Mouse (Mus musculus) midbrain, embryonic 14.5 days (tissue): ENCODE measurements around the gene Gfer. TPM values are rescaled to one million over a fixed set of nuclear protein-coding genes. Genes with fewer than 3 reads are reported as not detected.

Experiments
- ATAC-seq: fragments of 200-750 bp; cut with Nextera tagmentation; 2 replicates; pipeline ENCODE4 v1.8.0; 2017; ENCODE audit warnings: moderate number of reproducible peaks, moderate library complexity; ENCODE audit not compliant: low FRiP score, low TSS enrichment
- DNase-seq: peaks from one replicate; pipeline ENCODE4 v3.0.0-alpha.2; 2015
- H3K27ac ChIP-seq: fragments of 300-500 bp; sonication (generic); replicated peaks from 2 replicates; pipeline ENCODE4 v1.5.1; 2014; ENCODE audit warnings: mild to moderate bottlenecking, low read depth, low read length, moderate library complexity
- H3K27me3 ChIP-seq: fragments of 300-500 bp; sonication (generic); 2 replicates; pipeline ENCODE4 v1.6.1; 2014; ENCODE audit warnings: low read length, control low read depth, mixed read lengths; ENCODE audit not compliant: control insufficient read depth, insufficient read depth
- H3K36me3 ChIP-seq: fragments of 300-500 bp; sonication (generic); 2 replicates; pipeline ENCODE4 v1.6.1; 2014; ENCODE audit warnings: low read length, control low read depth; ENCODE audit not compliant: control insufficient read depth, insufficient read depth
- H3K4me1 ChIP-seq: fragments of 300-500 bp; sonication (generic); 2 replicates; pipeline ENCODE4 v1.6.1; 2014; ENCODE audit warnings: mild to moderate bottlenecking, antibody characterized with exemption, low read length, control low read depth; ENCODE audit not compliant: control insufficient read depth, insufficient read depth
- H3K4me2 ChIP-seq: fragments of 300-500 bp; sonication (generic); 2 replicates; pipeline ENCODE4 v1.6.1; 2014; ENCODE audit warnings: mild to moderate bottlenecking, low read length, moderate library complexity
- H3K4me3 ChIP-seq: fragments of 300-500 bp; sonication (generic); replicated peaks from 2 replicates; pipeline ENCODE4 v1.5.1; 2014; ENCODE audit warnings: low read depth, low read length
- H3K9ac ChIP-seq: fragments of 300-500 bp; sonication (generic); replicated peaks from 2 replicates; pipeline ENCODE4 v1.6.1; 2014; ENCODE audit warnings: mild to moderate bottlenecking, low read length, moderate library complexity
- H3K9me3 ChIP-seq: fragments of 300-500 bp; sonication (generic); 2 replicates; pipeline ENCODE4 v1.6.1; 2016; ENCODE audit warnings: low read length, control low read depth, mixed read lengths; ENCODE audit not compliant: control insufficient read depth
- whole genome bisulfite sequencing: fragments of 180-500 bp; shearing (Covaris S2); extraction: QIAGEN DNeasy Blood & Tissue Kit; methylation state at CpG from one replicate; pipeline ENCODE4 v1.1.7; 2014; 5-methylcytosine and 5-hydroxymethylcytosine counted together
- polyA plus RNA-seq: library from polyadenylated mRNA; unstranded; fragments of >200 nt; fragmentation: Nextera tagmentation; extraction: Ambion mirVana; gene quantifications from 2 replicates; pipeline ENCODE4 v1.2.1, GENCODE M21; 2014

Gfer gene
- polyA plus RNA-seq, 1 experiment from 2014 or later: 35.9 TPM

DNA sequence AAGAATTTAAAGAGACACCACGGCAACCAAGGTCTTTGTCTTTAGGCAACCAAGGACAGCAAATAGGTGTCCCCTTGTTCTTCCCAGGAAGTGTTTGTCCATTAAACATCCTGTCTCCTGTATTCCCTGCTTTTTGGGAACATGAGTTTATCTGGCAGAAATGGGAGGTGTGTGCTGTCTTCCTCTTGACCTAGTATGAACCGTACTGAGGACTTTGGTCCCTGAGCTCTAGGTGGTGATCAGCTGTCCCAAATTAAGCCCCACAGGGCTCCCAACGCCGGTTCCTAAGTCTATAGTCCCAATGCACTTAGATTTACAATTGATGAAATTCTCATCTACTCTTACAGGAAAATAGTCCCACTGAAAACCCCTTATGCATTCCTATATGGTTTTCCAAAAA lies 45.2 kb downstream of the Gfer start:
- no peak overlapping the region for H3K9ac ChIP-seq
- no peak overlapping the region for H3K27ac ChIP-seq
- WGBS: 75% methylated on average over 4 of the region's 4 CpGs

DNA sequence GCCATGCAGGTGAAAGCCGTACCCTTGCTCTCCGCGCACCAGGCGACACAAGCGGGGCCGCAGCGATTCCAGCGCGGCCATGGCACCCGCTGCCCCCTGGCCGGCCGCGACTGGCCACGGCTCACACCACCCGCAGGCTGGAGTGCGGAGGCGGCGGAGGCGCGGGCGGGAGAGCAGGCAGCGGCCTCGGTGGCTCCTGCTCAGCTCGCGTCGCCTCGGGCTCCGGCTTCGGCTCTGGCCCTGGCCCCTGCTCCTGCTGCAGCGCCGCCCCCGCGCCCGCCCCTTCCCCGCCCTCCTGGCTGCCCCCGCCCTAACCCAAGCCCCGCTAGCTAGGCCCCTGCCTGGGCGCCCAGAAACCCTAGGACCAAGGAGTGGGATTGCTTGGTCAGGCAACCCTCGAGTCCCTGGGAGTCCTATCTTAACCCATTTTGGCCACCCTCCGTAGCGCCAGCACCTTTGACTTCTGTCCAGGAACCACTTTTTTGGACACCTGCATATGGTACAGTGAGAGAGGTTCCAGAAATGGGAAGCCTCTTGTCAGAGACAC lies 45.8 kb downstream of the Gfer start, which contains the start of gene Slc9a3r2:
TSS of gene Slc9a3r2 (minus strand) at position 258 of the 547 bp plus-strand sequence.
- H3K27ac ChIP-seq: peak within 1 kb of the TSS; percentile 37; the same call in 1 of the 2 replicates
- peak within 1 kb of the TSS; percentile 67 for H3K4me3 ChIP-seq
- peak within 1 kb of the TSS; percentile 95 for H3K4me2 ChIP-seq
- 1% methylated on average over 40 of the region's 41 CpGs for WGBS
- H3K9me3 ChIP-seq: no peaks in the 10 kb centered on the region
- ATAC-seq (peak; percentile 60), DNase-seq (peak; percentile 73)
- H3K4me1 ChIP-seq: peaks cover 7% of the 10 kb centered on the region; the same call in 1 of the 2 replicates
- H3K27me3 ChIP-seq: peaks cover 6% of the 10 kb centered on the region; the same call in 1 of the 2 replicates
- H3K36me3 ChIP-seq: no peaks in the 10 kb centered on the region
- peak within 1 kb of the TSS; percentile 85 for H3K9ac ChIP-seq

More for the DNA sequence above, 45.2 kb downstream of the Gfer start:
- peaks cover 7% of the 10 kb centered on the region; the same call in 1 of the 2 replicates for H3K4me1 ChIP-seq
- no peak for DNase-seq
- no peaks in the 10 kb centered on the region for H3K9me3 ChIP-seq
- H3K36me3 ChIP-seq: no peaks in the 10 kb centered on the region
- no peak for ATAC-seq
- H3K4me2 ChIP-seq: peak overlapping the region; percentile 95; the same call in 1 of the 2 replicates
- H3K27me3 ChIP-seq: peaks cover 6% of the 10 kb centered on the region; the same call in 1 of the 2 replicates
- H3K4me3 ChIP-seq: no peak overlapping the region

DNA sequence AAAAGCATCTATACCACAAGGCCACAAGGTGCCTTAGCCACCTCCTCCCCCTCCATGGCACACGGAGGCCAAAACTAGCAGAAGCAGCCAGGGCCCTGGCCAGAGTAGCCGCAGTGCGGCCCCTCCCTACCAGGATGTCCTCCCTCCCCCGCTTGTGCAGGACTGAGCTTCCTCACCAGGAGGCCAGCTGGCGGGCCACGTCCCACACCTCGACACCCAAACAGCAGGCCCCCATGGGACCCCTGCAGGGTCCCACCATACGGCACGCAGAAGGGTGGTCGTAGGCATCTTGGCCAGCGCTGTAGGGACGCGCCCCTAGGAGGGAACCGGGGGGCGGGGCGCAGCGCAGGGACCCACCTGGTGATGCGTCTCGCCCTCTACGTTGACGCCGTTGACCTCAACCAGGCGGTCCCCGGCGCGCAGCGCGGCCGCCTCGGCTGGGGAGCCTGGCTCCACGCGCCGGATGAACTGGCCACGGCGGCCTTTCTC lies 46.3 kb downstream of the Gfer start:
- H3K27me3 ChIP-seq: peaks cover 6% of the 10 kb centered on the region; the same call in 1 of the 2 replicates
- peak overlapping the region; percentile 85 for H3K9ac ChIP-seq
- no peaks in the 10 kb centered on the region for H3K9me3 ChIP-seq
- DNase-seq: peak; percentile 62
- H3K27ac ChIP-seq: peak overlapping the region; percentile 37; the same call in 1 of the 2 replicates
- no peaks in the 10 kb centered on the region for H3K36me3 ChIP-seq
- H3K4me2 ChIP-seq: peak overlapping the region; percentile 95
- H3K4me1 ChIP-seq: peaks cover 7% of the 10 kb centered on the region; the same call in 1 of the 2 replicates
- under 1% methylated on average over 35 of the region's 35 CpGs for WGBS
- peak; percentile 62 for ATAC-seq
- peak overlapping the region; percentile 67 for H3K4me3 ChIP-seq

DNA sequence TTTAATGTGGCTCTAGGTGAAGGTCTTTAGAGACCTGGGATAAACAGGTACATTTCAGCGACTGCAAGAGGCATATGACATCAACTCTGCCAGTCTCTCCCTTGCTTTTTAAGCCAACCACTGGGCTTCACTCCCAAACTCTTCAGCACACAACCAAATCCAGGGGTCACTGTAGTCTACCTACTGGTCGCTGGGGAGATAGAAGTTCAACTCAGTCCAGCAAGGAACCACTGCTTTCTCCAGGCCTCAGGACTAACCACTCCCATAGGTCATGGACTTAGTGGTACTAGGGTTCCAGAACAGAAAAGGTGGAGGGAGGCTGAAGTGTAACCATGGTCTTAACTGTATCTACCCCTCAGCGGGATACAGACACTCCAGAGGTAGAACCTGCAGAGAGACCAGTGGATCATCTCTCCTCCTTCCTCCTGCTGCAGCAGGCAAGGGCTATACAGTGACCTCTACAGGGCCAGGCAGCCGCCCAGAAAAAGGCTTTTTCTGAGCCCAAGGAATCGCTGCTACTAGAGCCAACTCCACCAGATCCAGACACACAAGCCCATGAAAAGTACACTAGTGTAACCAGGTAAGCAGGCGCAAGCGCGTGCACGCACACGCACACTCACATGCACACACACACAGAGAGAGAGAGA lies 47.1 kb downstream of the Gfer start:
- H3K4me1 ChIP-seq: peaks cover 7% of the 10 kb centered on the region; the same call in 1 of the 2 replicates
- H3K27me3 ChIP-seq: peaks cover 6% of the 10 kb centered on the region; the same call in 1 of the 2 replicates
- DNase-seq (no peak), ATAC-seq (no peak)
- H3K4me3 ChIP-seq: peak overlapping the region; percentile 67
- H3K9me3 ChIP-seq: no peaks in the 10 kb centered on the region
- H3K36me3 ChIP-seq: no peaks in the 10 kb centered on the region
- 69% methylated on average over 10 of the region's 10 CpGs for WGBS
- H3K4me2 ChIP-seq: peak overlapping the region; percentile 95
- no peak overlapping the region; the same call in 1 of the 2 replicates for H3K9ac ChIP-seq
- H3K27ac ChIP-seq: no peak overlapping the region

DNA sequence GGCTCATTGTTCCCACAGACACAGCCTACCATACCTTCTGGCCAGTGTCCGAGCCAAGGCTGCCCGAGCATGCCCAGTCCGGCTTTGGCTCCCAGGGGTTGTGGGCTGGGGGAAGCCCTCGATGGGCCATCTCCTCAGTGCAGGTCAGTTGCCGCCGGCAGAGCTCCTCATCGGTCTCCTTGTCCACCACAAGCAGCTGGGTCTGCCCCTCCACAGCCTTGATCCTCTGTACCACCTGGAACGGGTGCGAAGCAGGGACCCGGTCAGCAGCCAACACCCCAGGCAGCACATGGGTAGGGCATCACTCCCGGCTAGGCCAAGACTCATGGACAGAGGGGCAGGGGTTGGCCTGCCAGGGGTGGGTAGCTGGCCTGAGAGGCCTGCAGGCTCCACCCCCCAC lies 48.5 kb downstream of the Gfer start:
- Histone ChIP-seq H3K9me3 (no peaks in the 10 kb centered on the region), H3K4me3 (no peak overlapping the region), H3K9ac (no peak overlapping the region; the same call in 1 of the 2 replicates), H3K27ac (no peak overlapping the region), H3K36me3 (no peaks in the 10 kb centered on the region), H3K4me2 (no peak overlapping the region), H3K4me1 (peaks cover 7% of the 10 kb centered on the region; the same call in 1 of the 2 replicates), H3K27me3 (peaks cover 6% of the 10 kb centered on the region; the same call in 1 of the 2 replicates)
- ATAC-seq (no peak), DNase-seq (no peak)
- WGBS: 80% methylated on average over 11 of the region's 11 CpGs

DNA sequence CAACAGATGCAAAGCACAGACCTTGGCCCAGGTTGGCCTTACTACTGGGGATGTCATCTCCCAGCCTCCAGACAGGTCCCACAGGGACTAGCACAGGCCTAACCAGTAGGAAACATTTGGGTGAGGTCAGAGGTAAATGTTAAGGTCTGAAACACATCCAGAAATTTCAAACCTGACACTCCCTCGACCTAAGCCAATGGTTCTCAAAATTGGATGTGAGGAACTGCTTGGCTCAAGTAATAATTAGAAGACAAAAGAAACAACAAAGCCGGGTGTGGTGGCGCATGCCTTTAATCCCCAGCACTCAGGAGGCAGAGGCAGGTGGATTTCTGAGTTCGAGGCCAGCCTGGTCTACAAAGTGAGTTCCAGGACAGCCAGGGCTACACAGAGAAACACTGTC lies 49.6 kb downstream of the Gfer start:
- Histone ChIP-seq H3K4me1 (peaks cover 7% of the 10 kb centered on the region; the same call in 1 of the 2 replicates), H3K4me3 (no peak overlapping the region), H3K4me2 (no peak overlapping the region), H3K27ac (no peak overlapping the region), H3K9me3 (no peaks in the 10 kb centered on the region), H3K9ac (no peak overlapping the region), H3K36me3 (no peaks in the 10 kb centered on the region), H3K27me3 (peaks cover 6% of the 10 kb centered on the region; the same call in 1 of the 2 replicates)
- 88% methylated on average over 4 of the region's 4 CpGs for WGBS
- DNase-seq: no peak
- no peak for ATAC-seq

DNA sequence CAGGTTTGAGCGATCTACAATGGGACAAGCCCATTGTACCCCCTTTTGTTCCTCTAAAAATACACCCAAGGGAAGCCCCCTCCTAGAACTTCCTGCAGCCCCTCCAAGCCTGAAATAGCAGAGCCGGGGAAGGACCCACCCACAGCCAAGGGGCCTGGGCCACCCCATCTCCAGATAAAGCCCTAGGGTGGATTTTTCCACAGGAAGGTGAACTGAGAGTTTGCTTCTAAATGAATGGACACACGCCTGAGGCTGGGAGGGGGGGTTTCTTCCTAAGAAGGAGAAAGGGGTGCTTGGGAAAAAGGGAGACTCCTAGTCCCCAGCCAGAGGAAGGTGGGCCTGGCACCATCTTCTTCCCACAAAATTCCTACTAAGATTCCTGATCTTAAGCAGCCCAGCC lies 50.0 kb downstream of the Gfer start:
- H3K27ac ChIP-seq: no peak overlapping the region

DNA sequence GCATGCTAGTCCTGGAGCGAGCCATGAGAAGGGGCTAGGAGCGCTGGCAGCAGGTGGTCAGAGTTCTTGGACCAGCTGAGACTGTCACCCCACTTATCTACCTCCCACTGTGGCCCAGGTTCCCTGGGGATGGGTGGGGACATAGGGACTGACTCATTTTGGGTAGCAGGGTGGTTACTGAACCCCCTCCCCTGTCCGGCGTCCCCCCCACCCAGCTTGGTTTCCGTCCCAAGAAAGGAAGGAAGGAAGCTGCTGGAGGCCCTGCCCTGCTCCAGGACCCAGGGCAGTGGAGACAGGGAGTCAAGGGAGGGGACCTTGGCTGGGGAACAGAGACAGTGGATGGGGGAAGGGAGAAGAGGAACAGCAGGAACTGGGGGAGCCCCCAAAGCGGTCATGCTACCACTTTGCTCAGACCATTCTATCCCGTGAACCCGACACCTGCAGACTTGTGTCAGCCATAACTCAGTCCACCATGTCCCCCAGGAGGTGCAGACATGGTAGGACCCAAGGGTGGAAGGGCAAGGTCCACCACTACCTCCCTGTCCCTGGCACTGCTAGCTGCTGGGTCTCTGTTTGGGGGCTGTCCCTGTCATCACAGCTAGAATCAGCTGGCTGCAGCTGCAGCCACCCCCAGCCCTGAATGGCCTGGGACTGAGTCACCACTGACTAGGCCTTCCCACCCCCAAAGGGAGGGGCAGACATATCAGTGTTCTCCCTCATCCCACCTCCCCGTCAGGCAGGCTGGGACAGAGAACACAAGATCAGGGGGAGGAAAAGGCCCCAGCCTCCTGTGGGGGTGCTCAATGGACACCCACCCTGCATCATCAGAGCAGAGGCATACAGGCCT lies 50.9 kb downstream of the Gfer start:
- Histone ChIP-seq H3K9ac (no peak overlapping the region), H3K9me3 (no peaks in the 10 kb centered on the region), H3K4me1 (peaks cover 4% of the 10 kb centered on the region; the same call in 1 of the 2 replicates), H3K27ac (peak overlapping the region; percentile 26; the same call in 1 of the 2 replicates), H3K27me3 (no peaks in the 10 kb centered on the region), H3K4me2 (no peak overlapping the region), H3K4me3 (no peak overlapping the region), H3K36me3 (no peaks in the 10 kb centered on the region)
- no peak for DNase-seq
- WGBS: 84% methylated on average over 9 of the region's 9 CpGs
- no peak for ATAC-seq

More for the DNA sequence above, 50.0 kb downstream of the Gfer start:
- ATAC-seq: no peak
- H3K4me2 ChIP-seq: no peak overlapping the region
- H3K9me3 ChIP-seq: no peaks in the 10 kb centered on the region
- no peaks in the 10 kb centered on the region for H3K36me3 ChIP-seq
- peaks cover 6% of the 10 kb centered on the region; the same call in 1 of the 2 replicates for H3K27me3 ChIP-seq
- DNase-seq: no peak
- WGBS: 80% methylated on average over 3 of the region's 3 CpGs
- no peak overlapping the region for H3K9ac ChIP-seq
- peaks cover 7% of the 10 kb centered on the region; the same call in 1 of the 2 replicates for H3K4me1 ChIP-seq
- H3K4me3 ChIP-seq: no peak overlapping the region
